Mouse (Mus musculus): ENCODE results near the gene Ttll7.

GRCm38 (mm10) chr3:146860308-146860707 lies 8.1 kb downstream of the Ttll7 start:
- TF ChIP-seq MAFK (IDR thresholded peaks at IDR 0.05; ENCODE audit: borderline replicate concordance, low read depth, low read length) (no peak), POLR2A (IDR thresholded peaks at IDR 0.05; ENCODE audit: control insufficient read depth in 1 of 2, insufficient read depth in 1 of 2, low read depth in 1 of 2, low read length in 2 of 2, poor library complexity in 1 of 2) (no peak), MYB (IDR thresholded peaks at IDR 0.05; ENCODE audit: low read depth, low read length) (no peak), POLR2AphosphoS2 (IDR thresholded peaks at IDR 0.05; ENCODE audit: low read length) (no peak), MEF2A (IDR thresholded peaks at IDR 0.05; ENCODE audit: extremely low read depth, insufficient replicate concordance, low read depth, low read length, poor library complexity, severe bottlenecking) (no peak), CHD2 (IDR thresholded peaks at IDR 0.05; ENCODE audit: low read length) (no peak), CTCF (IDR thresholded peaks at IDR 0.05 in 2 of 3, conservative IDR thresholded peaks at IDR 0.05 in 1 of 3; ENCODE audit: control insufficient read depth in 1 of 3, insufficient read depth in 1 of 3, low read depth in 2 of 3, low read length in 3 of 3, poor library complexity in 1 of 3, severe bottlenecking in 1 of 3) (no peak)
